Mouse (Mus musculus) midbrain, postnatal 0 days (tissue): ENCODE data around the gene Itpka. TPM values are rescaled to one million over a fixed set of nuclear protein-coding genes. Genes with fewer than 3 reads are reported as not detected.
A peak's percentile ranks its signal among the peaks of the same experiment; 100 is the strongest.

Experiments used
- ATAC-seq: fragments of 200-750 bp; cut with Nextera tagmentation; 2 replicates; pipeline ENCODE4 v1.8.0; 2017; ENCODE audit warnings: moderate number of reproducible peaks, mild to moderate bottlenecking, moderate TSS enrichment, moderate library complexity; ENCODE audit not compliant: low FRiP score
- DNase-seq: peaks from one replicate; pipeline ENCODE4 v3.0.0-alpha.2; 2015; ENCODE audit warnings: low spot score
- H3K27ac ChIP-seq: fragments of 300-500 bp; sonication (generic); 2 replicates; pipeline ENCODE4 v1.5.1; 2014; ENCODE audit warnings: low read depth, mild to moderate bottlenecking, low read length, mixed read lengths
- H3K27me3 ChIP-seq: fragments of 300-500 bp; sonication (generic); 2 replicates; pipeline ENCODE4 v1.6.1; 2014; ENCODE audit warnings: low read length, control low read depth, mixed read lengths; ENCODE audit not compliant: insufficient read depth
- H3K36me3 ChIP-seq: fragments of 300-500 bp; sonication (generic); 2 replicates; pipeline ENCODE4 v1.6.1; 2014; ENCODE audit warnings: low read length, control low read depth, mixed read lengths; ENCODE audit not compliant: insufficient read depth
- H3K4me1 ChIP-seq: fragments of 300-500 bp; sonication (generic); 2 replicates; pipeline ENCODE4 v1.6.1; 2014; ENCODE audit warnings: mild to moderate bottlenecking, control low read depth, antibody characterized with exemption, low read length, mixed read lengths; ENCODE audit not compliant: insufficient read depth
- H3K4me2 ChIP-seq: fragments of 300-500 bp; sonication (generic); 2 replicates; pipeline ENCODE4 v1.6.1; 2014; ENCODE audit warnings: low read depth, mild to moderate bottlenecking, low read length, mixed read lengths; ENCODE audit not compliant: poor library complexity, severe bottlenecking
- H3K4me3 ChIP-seq: fragments of 300-500 bp; sonication (generic); 2 replicates; pipeline ENCODE4 v1.5.1; 2014; ENCODE audit warnings: low read depth, mild to moderate bottlenecking, low read length, moderate library complexity
- H3K9ac ChIP-seq: fragments of 300-500 bp; sonication (generic); replicated peaks from 2 replicates; pipeline ENCODE4 v1.6.1; 2014; ENCODE audit warnings: mild to moderate bottlenecking, low read length, moderate library complexity, mixed read lengths; ENCODE audit not compliant: poor library complexity, severe bottlenecking
- H3K9me3 ChIP-seq: fragments of 300-500 bp; sonication (generic); 2 replicates; pipeline ENCODE4 v1.6.1; 2016; ENCODE audit warnings: low read length, control low read depth
- CTCF ChIP-seq: IDR thresholded peaks from 2 replicates; pipeline ENCODE4 v1.5.1; 2016; ENCODE audit warnings: antibody characterized with exemption, mild to moderate bottlenecking
- whole genome bisulfite sequencing: fragments of 180-500 bp; shearing (Covaris S2); extraction: QIAGEN DNeasy Blood & Tissue Kit; methylation state at CpG from one replicate; pipeline ENCODE4 v1.1.7; 2014; 5-methylcytosine and 5-hydroxymethylcytosine counted together
- polyA plus RNA-seq: library from polyadenylated mRNA; unstranded; fragments of >200 nt; fragmentation: Nextera tagmentation; extraction: Ambion mirVana; gene quantifications from 2 replicates; pipeline ENCODE4 v1.2.1, GENCODE M21; 2015
- total RNA-seq: library from RNA; depleted of rRNA; stranded (reverse); fragments of >200 nt; gene quantifications from 2 replicates; pipeline ENCODE4 v1.2.3, GENCODE M21; 2014

The Itpka gene
- total and polyA plus RNA-seq, 2 experiments from 2014 or later = 0.57 to 3.4 TPM

GRCm38 (mm10) chr2:119758101-119758843 is 16.1 kb downstream of the Itpka start:
- H3K9me3 ChIP-seq = no peaks in the 10 kb centered on the region
- peaks cover 33% of the 10 kb centered on the region for H3K27me3 ChIP-seq
- no peak overlapping the region for H3K27ac ChIP-seq
- H3K36me3 ChIP-seq = no peaks in the 10 kb centered on the region
- DNase-seq = no peak
- 0 out of 2 replicates have a peak, but pooled peaks cover 6% of the 10 kb centered on the region for H3K4me1 ChIP-seq
- peak; percentile 60; the same call in 1 of the 2 replicates for ATAC-seq
- H3K4me3 ChIP-seq = peak overlapping the region; percentile 72
- TF ChIP-seq CTCF = no peak
- WGBS = 1% methylated on average over 49 of the region's 77 CpGs
- H3K9ac ChIP-seq = peak overlapping the region; percentile 50
- H3K4me2 ChIP-seq = peak overlapping the region; percentile 87

GRCm38 (mm10) chr2:119758844-119759835 is 17.0 kb downstream of the Itpka start:
- Histone ChIP-seq H3K27ac (no peak overlapping the region), H3K36me3 (peaks cover 7% of the 10 kb centered on the region; the same call in 1 of the 2 replicates), H3K27me3 (peaks cover 29% of the 10 kb centered on the region), H3K9ac (0 out of 2 replicates have a peak overlapping the region, but pooled peaks have one; percentile 50), H3K4me3 (peak overlapping the region; percentile 72), H3K9me3 (no peaks in the 10 kb centered on the region), H3K4me2 (peak overlapping the region; percentile 87), H3K4me1 (0 out of 2 replicates have a peak, but pooled peaks cover 6% of the 10 kb centered on the region)
- 7% methylated on average over 44 of the region's 44 CpGs for WGBS
- ATAC-seq (no peak), DNase-seq (no peak)
- no peak for TF ChIP-seq CTCF

GRCm38 (mm10) chr2:119760251-119760650 is 18.1 kb downstream of the Itpka start, which contains the start of gene Ltk:
Gene Ltk (minus strand): TSS chr2:119760431.
- 0 out of 2 replicates have a peak, but pooled peaks cover 6% of the 10 kb centered on the region for H3K4me1 ChIP-seq
- no peak within 1 kb of the TSS for H3K4me3 ChIP-seq
- no peak for TF ChIP-seq CTCF
- peaks cover 24% of the 10 kb centered on the region for H3K27me3 ChIP-seq
- ATAC-seq = no peak
- DNase-seq = no peak
- WGBS = 21% methylated on average over 9 of the region's 9 CpGs
- H3K27ac ChIP-seq = no peak within 1 kb of the TSS
- no peak within 1 kb of the TSS for H3K9ac ChIP-seq
- no peaks in the 10 kb centered on the region for H3K9me3 ChIP-seq
- H3K4me2 ChIP-seq = no peak within 1 kb of the TSS
- H3K36me3 ChIP-seq = peaks cover 10% of the 10 kb centered on the region; the same call in 1 of the 2 replicates

DNA sequence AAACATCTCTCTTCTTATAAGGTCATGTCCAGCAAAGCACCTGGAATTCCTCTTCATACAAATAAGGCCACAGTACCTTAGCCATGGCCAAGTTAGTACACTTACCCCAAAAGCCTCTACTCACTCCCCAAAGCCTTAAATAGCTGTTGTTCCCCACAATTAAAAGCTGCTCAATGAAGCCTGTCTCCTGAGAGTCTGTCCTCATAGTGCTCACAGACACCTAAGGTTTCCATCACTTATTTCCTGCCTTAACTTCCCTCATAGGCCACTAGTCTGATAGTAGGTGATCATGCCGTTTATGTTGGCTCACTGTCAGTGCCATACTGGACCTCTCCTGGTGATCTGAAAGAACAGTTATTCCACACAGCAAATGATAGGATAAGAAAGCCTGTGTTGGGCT is 20.1 kb downstream of the Itpka start:
- Histone ChIP-seq H3K4me3 (no peak overlapping the region), H3K4me2 (no peak overlapping the region), H3K27me3 (peaks cover 22% of the 10 kb centered on the region), H3K27ac (no peak overlapping the region), H3K9me3 (no peaks in the 10 kb centered on the region), H3K9ac (no peak overlapping the region), H3K4me1 (0 out of 2 replicates have a peak, but pooled peaks cover 6% of the 10 kb centered on the region), H3K36me3 (peaks cover 11% of the 10 kb centered on the region; the same call in 1 of the 2 replicates)
- ATAC-seq = no peak
- no peak for DNase-seq
- WGBS = 80% methylated on average over 1 of the region's 1 CpGs
- no peak for TF ChIP-seq CTCF

- peaks cover 13% of the 10 kb centered on the region for H3K27me3 ChIP-seq
- no peaks in the 10 kb centered on the region for H3K4me1 ChIP-seq
- ATAC-seq (no peak), DNase-seq (no peak)
- no peak overlapping the region for H3K9ac ChIP-seq
- H3K4me2 ChIP-seq = no peak overlapping the region
- TF ChIP-seq CTCF = no peak
- peaks cover 23% of the 10 kb centered on the region for H3K36me3 ChIP-seq
- 75% methylated on average over 4 of the region's 4 CpGs for WGBS
- no peak overlapping the region for H3K27ac ChIP-seq
- H3K4me3 ChIP-seq = no peak overlapping the region
- no peaks in the 10 kb centered on the region for H3K9me3 ChIP-seq
Measured at GRCm38 (mm10) chr2:119763924-119764323, 21.8 kb downstream of the Itpka start.
